Mouse (Mus musculus) monocyte, adult 5-6 weeks (primary cell): Measurements from ENCODE around the gene Tmem100. TPM values are rescaled to one million over a fixed set of nuclear protein-coding genes. Genes with fewer than 3 reads are reported as not detected.

ENCODE experiments used
- ATAC-seq: fragments of 153-309, 156-312 bp; replicated peaks from 2 replicates; pipeline ENCODE4 v1.8.0; 2017; ENCODE audit warnings: mild to moderate bottlenecking; ENCODE audit not compliant: low TSS enrichment, insufficient number of reproducible peaks, severe bottlenecking, poor library complexity, low FRiP score
- total RNA-seq: library from RNA; stranded (forward); fragments of 200-1000, 200-491, 200-594 nt; gene quantifications from 3 replicates; pipeline ENCODE4 v1.2.3, GENCODE M21; 2017

Tmem100 gene
- total RNA-seq, 1 experiment from 2014 or later, result not detected

GRCm38 (mm10) chr11:90007791-90008531 lies 22.2 kb upstream of the Tmem100 start:
- ATAC-seq, result no peak

- no peak for ATAC-seq
These were observed 16.5 kb upstream of the Tmem100 start for GRCm38 (mm10) chr11:90013657-90014056.

- no peak for ATAC-seq
These were observed 14.9 kb upstream of the Tmem100 start for GRCm38 (mm10) chr11:90015281-90015680.

GRCm38 (mm10) chr11:90019161-90019560 lies 11.0 kb upstream of the Tmem100 start:
- ATAC-seq, result no peak

GRCm38 (mm10) chr11:90025891-90026801 lies 4.0 kb upstream of the Tmem100 start:
- no peak for ATAC-seq

DNA sequence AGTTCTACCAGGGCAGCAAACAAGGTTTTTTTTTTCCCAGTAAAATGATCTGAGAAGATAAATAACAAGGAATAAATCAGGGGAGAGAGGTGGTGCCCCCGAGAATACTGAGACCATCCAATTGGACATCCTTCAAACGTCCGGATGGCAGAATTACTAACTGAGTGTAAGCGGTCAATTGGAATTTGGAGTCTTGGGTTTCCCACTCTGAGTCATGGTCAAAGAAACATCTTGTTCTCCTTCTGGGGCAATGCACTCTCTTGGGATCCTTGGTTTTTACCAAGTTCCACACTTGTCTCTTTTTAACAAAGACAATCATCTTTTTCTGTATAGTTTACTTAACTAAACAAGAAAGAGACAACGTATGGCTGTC lies 3.4 kb upstream of the Tmem100 start:
- ATAC-seq, result no peak

- ATAC-seq, result no peak
These were observed 2.9 kb upstream of the Tmem100 start for GRCm38 (mm10) chr11:90027216-90027615.

DNA sequence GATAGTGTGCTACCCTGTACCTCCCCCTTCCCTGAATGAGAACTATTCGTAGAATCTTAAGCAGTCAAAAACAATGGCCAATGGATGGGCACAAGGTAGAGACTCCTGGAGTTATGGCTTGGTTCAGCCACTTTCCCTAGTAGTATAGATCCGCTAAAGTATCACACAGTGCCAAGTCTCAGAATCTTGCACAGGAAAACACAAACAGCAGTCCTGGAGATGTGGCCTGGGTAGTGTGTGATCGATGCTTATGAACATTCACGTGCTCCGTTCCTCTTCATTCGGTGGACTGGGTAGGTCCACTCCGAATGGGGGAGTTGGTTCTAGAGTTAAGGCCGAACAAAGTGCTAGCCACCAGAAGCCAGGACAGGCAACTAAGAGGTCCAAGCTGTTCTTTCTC lies 1.4 kb upstream of the Tmem100 start:
- no peak for ATAC-seq

DNA sequence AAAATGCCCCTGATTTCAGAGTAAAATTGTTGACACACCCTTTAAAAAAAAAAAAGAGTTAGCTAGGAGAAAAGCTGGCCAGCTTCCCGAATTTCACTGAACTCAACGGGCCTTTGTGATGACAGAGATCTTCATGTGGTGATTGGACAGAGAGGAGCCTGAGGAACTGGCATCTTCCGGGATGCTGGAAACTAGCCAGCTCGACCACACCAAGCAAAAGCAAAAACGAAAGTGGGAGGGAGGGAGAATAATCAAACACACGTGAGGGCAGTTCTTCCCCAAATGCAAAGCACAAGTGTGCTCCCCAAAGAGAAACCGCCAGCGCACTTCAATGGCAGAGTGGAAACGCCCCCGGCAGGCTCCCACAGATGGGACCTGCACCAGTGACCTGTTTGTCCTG lies 794 bp upstream of the Tmem100 start:
- ATAC-seq, result peak; percentile 78

DNA sequence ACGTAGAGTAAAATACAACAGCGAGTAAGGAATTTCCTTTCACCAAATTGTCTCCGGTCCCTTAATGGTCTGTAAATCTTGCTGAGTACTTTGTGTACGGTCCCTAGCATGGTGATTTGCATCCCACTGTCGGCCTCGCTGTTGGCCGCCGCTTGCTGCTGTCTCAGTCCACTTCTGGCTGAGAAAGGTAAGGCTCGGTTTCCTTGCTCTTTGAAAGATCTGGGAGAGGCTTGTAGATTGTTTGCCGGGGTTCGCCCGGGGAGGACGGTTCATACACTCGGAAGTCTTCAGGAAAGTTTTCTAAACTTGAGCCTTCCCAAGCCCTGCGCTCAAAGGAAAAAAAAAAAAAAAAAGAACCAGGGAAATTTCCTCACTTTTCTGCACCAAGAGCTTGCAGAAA lies 409 bp downstream of the Tmem100 start:
- ATAC-seq, result no peak

GRCm38 (mm10) chr11:90031076-90031475 lies 928 bp downstream of the Tmem100 start:
- no peak for ATAC-seq

- ATAC-seq, result no peak
These were observed 2.7 kb downstream of the Tmem100 start for GRCm38 (mm10) chr11:90032807-90033206.

GRCm38 (mm10) chr11:90033442-90033841 lies 3.3 kb downstream of the Tmem100 start:
- ATAC-seq, result no peak

- no peak for ATAC-seq
These were observed 4.5 kb downstream of the Tmem100 start for GRCm38 (mm10) chr11:90034646-90035045.

- ATAC-seq, result no peak
These were observed 5.4 kb downstream of the Tmem100 start for GRCm38 (mm10) chr11:90035532-90035931.

- no peak for ATAC-seq
These were observed 6.3 kb downstream of the Tmem100 start for GRCm38 (mm10) chr11:90036416-90036815.

- no peak for ATAC-seq
These were observed 7.9 kb downstream of the Tmem100 start for GRCm38 (mm10) chr11:90038022-90038421.

DNA sequence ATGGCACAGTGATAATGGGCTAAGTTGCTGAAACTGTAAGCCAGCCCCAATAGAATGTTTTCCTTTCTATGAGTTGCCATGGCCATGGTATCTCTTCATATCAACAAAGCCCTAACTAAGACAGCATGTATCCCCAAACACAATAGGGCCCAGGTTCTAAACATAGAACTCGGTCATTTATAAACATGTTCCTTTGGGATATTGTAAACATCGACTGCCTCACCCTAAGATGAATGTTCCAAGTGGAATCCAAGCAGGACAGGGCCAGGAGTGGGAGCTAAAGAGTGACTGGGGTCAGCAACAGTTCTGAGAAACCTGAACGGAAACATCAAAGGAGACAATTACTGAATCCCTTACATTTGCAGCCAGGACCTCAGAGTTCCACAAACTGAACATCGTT lies 14.3 kb downstream of the Tmem100 start:
- ATAC-seq, result no peak

DNA sequence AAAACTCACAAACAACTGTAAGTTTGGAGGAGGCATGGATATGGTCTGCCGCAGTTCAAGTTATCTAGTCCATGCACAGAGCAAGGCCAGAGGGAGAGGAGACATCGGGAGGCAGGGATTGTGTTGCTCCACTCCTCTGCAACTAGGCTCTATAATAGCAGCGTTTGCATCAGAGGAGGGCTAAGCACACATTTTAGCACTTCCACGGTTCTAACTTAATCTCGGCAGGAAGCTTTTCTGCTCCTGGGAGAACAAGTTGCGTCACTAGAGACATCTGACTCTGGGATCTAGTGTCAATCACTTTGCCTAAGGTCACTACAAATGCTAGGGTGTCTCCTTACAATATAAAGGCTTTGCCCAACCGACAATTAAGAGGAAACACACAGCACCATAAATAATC lies 16.1 kb downstream of the Tmem100 start:
- ATAC-seq, result no peak

DNA sequence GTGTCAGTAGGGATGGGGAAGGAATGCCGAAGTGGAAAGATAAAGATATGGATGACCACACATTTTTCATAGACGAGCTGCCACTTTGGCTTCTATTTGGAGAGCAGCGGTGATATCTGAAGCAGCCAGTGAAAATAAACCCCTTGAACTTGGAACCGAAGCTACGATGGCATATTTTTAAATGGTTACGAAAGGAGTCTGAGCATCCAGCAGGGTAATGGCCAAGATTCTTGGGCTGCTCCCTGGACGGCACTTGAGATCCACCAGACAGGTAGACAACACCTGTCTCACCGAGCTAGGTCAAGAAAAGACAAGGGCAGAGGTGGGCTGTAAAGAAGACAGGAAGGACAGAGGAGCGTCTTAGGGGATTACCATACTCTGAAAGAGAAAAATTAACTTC lies 17.1 kb downstream of the Tmem100 start:
- ATAC-seq, result no peak
